Mouse (Mus musculus) heart, adult 2 months (tissue): Measurements from ENCODE around the gene Morn1.

Source experiments
- CTCF ChIP-seq: fragments of 200-600 bp; IDR thresholded peaks from 2 replicates; pipeline ENCODE4 v1.8.1; 2022; ENCODE audit warnings: antibody characterized with exemption, mild to moderate bottlenecking, moderate library complexity
- EP300 ChIP-seq: fragments of 200-500 bp; IDR thresholded peaks from 2 replicates; pipeline ENCODE4 v1.6.1; 2011; ENCODE audit warnings: low read depth, low read length, control low read depth; ENCODE audit not compliant: insufficient read depth

GRCm38 (mm10) chr4:155040696-155041095, 45.7 kb upstream of the Morn1 start:
- TF ChIP-seq CTCF: no peak
- TF ChIP-seq EP300: no peak
